Comparison of ENCODE assay signal across 2 mouse cellular contexts in genomic region chr7:143680836-143681235, GRCm38 (mm10). TPM values are rescaled to one million over a fixed set of nuclear protein-coding genes. Genes with fewer than 3 reads are reported as not detected.
"Had no signal": no experiment of that assay in that cellular context is flagged by ENCODE, and none has a peak within 500 bp of the region (broad histone marks: within the 10 kb centered on the region; RNA-seq: fewer than 3 reads in every experiment).

No protein-coding gene starts in this region.

RNA-seq across cellular contexts. Expression of gene Tnfrsf26, which starts 52.3 kb away (rescaled TPM):
- total RNA-seq: layer of hippocampus, adult 2 months; left cerebral cortex, adult 18-20 months had no signal
